Mouse (Mus musculus) adrenal gland, postnatal 10 days (tissue): ENCODE data around the gene Tmem239. TPM values are rescaled to one million over a fixed set of nuclear protein-coding genes. Genes with fewer than 3 reads are reported as not detected.
"Not testable (repeated sequence)": the region's sequence is repeated elsewhere in the genome, so short reads cannot be mapped to it uniquely, and the experiment has no call there.

ENCODE experiments used
- DNase-seq: peaks from one replicate; pipeline ENCODE4 v3.0.0; 2021; ENCODE audit warnings: mixed read lengths
- long read RNA-seq, 2 experiments: library from polyadenylated mRNA; stranded (forward); transcript quantifications; one replicate each; pipeline ENCODE4 v2.0.0; 2021
- total RNA-seq, 2 experiments: library from RNA; stranded (reverse); gene quantifications; 2 replicates each; pipeline ENCODE4 v1.2.3; 2021

Tmem239 gene
- total RNA-seq, result not detected
- long read RNA-seq, experiment 1, result 0 reads
- long read RNA-seq, experiment 2, result 0 reads

- DNase-seq, result no peak
Measured at GRCm38 (mm10) chr2:130406178-130406577, at the start of gene Tmem239. Gene Tmem239, plus strand, starts transcription at chr2:130406478.

DNA sequence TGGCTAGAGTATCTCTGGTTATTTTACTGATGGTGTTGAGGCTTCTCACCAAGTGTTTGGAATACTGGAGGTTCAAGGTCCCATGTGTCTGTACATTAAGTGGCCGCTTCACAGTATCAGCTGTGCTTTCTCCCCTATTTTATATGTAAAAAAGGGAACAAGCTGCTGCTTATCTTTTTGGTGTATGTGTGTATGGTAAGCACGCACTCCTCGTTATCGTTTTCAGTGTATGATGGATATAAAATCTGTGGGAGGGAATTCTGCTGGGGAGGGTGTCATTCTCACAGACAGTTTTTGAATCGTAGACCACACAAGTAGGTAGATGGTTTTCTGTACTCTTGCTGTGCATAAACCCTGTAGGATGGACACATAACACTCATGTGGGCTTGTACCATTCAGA, 48.7 kb upstream of the Tmem239 start:
- no peak for DNase-seq

- DNase-seq, result no peak
Measured at GRCm38 (mm10) chr2:130358852-130359251, 47.4 kb upstream of the Tmem239 start.

- peak; percentile 84 for DNase-seq
Measured at GRCm38 (mm10) chr2:130362511-130363026, 43.7 kb upstream of the Tmem239 start.

DNA sequence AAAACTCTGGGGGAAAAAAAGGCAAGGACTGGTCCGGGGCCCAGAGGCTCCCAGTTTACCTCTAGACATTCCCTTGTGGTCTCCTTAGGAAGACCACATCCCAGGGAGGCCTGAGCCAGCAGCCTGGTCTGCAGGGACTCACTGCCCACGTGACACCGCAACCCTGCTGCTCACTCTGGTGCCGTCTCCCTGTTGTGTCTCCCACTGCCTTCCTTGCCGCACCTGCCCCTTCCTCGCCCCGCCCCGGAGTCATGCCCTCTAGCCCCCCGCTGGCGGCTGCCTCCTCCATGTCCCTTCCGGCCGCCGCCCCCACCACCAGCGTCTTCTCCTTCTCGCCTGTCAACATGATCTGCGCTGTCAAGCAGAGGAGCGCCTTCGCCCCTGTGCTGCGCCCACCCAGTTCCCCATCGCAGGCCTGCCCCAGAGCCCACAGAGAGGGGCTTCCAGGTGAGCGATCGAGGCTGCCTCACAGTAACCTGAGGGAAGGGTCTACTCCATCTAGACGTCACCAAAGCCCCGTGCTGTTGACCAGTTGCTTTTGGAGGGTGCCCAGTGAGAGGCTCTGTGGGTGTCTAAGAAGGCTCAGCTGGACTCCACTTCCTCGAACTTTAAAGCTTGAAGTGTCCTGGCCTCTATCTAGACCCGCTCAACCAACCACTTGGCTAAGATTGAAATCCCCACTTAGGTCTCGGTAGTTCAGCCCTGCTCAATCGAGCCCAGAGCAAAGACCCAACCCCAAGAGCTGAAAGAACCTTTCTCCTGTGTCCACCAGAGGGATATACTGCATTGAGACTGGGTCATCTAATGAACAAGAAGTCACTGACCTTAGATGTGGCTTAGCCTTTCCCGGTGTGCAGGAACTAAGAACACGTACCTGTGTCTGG, 40.8 kb upstream of the Tmem239 start:
- DNase-seq, result no peak

- DNase-seq, result no peak
Measured at GRCm38 (mm10) chr2:130367386-130367785, 38.9 kb upstream of the Tmem239 start.

GRCm38 (mm10) chr2:130373026-130373425, 33.3 kb upstream of the Tmem239 start:
- DNase-seq, result not testable (repeated sequence)

DNA sequence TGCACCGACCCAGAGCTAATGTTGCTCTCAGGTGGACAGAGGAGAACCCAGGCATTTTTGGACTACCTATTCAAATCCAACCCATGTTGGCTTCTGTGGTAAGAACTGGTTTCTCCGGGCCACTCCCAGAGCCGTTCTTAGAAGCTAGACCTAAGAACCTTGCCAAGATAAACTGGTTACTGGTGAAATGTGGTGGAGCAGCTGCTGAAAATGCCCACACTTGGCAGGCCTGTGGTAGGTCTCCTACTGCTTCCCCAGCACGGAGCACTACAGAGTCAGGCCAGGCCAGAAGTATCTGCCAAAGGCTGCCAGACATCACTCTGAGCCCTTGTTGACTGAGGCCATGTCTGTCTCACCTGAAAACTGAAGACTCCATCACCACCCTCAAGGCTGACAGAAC, 31.3 kb upstream of the Tmem239 start:
- DNase-seq, result no peak

GRCm38 (mm10) chr2:130383205-130383604, 23.1 kb upstream of the Tmem239 start:
- DNase-seq, result no peak

DNA sequence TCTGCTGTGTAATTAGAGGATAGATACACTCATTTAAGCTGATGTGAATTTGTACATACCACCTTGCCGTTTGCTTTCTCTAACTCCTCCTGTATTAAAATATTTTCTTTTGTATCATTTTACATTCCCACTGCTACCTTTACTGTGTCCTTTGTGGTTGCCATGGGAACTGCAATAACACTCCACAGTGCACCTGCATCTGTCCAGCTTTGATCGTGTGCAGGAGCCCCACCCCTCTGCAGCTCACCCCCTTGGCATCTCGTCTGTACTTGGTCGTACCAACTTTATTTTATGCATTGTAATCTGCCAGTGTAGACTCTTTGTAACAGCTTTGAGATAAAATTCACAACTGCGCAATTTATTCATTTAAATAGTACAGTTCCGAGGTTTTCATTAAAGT, 22.4 kb upstream of the Tmem239 start:
- no peak for DNase-seq

GRCm38 (mm10) chr2:130386212-130386611, 20.1 kb upstream of the Tmem239 start:
- DNase-seq, result no peak

GRCm38 (mm10) chr2:130388796-130389195, 17.5 kb upstream of the Tmem239 start:
- no peak for DNase-seq

DNA sequence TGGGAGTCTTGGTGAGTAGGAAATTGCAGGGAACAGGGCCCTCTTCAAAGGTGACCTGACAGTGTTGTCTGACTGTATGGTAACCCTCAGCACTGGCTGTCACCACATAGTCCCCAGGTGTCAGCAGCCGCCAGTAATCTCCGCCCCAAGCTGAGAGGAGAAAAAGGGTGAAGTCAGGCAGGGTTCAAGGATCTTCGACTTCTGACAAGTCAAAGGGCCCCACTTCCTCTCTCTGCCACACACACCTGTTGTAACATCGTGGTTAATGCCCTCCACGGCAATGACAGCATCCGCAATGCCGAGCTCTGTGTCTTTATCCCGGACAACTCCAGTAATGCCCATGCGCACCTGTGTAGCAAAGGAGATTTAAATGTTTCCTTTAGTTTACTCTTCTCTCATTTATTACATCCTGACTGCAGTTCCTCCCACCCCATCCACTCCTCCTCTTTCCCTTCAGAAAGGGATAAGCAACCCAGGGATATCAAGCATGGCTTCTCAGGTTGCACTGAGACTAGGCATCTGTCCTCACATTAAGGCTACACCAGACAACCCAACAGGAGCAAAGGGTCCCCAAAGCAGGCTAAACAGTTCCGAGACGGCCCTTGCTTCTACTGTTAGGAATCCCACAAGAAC, 15.2 kb upstream of the Tmem239 start:
- no peak for DNase-seq

DNA sequence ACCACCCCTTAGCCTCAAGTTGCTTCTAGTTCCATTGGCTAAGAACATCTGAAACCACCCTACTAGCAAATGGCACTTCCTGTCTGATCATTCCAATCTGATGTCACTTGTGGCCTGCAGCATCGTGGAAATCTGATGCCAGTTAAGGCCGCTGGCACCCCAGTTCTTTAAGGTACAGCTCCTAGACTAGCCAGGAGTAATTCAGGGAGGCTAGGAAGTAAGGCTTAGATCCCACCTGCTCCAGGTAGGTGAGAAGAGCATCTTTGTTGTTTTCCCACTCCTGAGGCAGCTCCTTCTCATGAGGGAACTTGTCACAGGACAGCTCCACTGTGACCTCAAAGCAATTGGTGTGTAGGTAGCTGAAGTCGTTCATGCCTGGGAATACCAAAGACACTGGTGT, 13.4 kb upstream of the Tmem239 start:
- DNase-seq, result no peak

GRCm38 (mm10) chr2:130395696-130396095, 10.6 kb upstream of the Tmem239 start:
- no peak for DNase-seq

DNA sequence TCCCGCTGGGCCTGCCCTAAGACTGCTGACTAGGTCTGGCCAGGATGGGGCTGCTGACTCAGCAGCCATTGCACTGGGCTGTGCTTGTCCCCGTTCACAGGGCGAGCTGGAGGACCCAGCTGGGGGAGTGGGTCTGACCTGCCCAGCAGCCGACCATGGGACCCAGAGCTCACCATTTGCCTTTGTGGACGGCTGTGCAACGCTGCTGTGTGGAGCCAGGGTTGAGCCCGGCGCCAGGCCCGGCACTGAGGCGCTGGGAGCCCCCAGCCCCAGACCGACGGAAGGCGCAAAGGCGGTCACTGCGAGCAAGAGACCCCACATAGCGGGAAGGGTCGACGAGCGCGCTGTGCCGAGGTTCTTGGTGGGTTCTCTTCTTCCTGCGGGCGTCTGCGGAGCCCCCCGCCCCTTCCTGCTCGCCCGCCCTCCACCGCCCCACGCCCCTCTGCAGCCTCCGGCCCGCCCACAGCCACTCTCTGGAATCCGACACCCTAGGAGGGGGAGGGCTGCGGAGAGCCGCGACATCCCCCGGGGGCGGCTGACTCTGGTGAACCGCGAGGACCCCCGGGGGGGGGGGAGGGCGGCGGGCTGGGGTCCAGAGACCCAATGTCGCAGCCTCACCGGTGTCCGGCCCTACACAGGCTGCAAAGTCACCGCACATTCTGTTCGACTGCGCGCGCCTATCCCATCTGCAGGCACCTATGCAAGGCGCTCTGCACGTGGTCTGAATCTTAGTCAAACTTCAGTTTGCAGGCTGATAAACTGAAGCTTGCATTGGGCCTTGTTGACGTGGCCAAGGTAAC, 8.9 kb upstream of the Tmem239 start, which contains the start of gene Cpxm1:
Gene Cpxm1 (minus strand): TSS at position 389 of the 800 bp plus-strand sequence.
- DNase-seq, result peak; percentile 26

GRCm38 (mm10) chr2:130398091-130398490, 8.2 kb upstream of the Tmem239 start:
- peak; percentile 30 for DNase-seq

GRCm38 (mm10) chr2:130400046-130400445, 6.2 kb upstream of the Tmem239 start:
- no peak for DNase-seq

- no peak for DNase-seq
Measured at GRCm38 (mm10) chr2:130401891-130402290, 4.4 kb upstream of the Tmem239 start.

GRCm38 (mm10) chr2:130404939-130405338, 1.3 kb upstream of the Tmem239 start, which contains the start of the genes Gm28372 and 1700020A23Rik:
Gene Gm28372, plus strand, starts transcription at chr2:130405239.
Gene 1700020A23Rik, plus strand, starts transcription at chr2:130405259.
- DNase-seq, result no peak

- no peak for DNase-seq
Measured at GRCm38 (mm10) chr2:130408194-130408593, 1.9 kb downstream of the Tmem239 start.
